Mouse (Mus musculus) liver, embryonic 14 days (tissue): ENCODE results near the gene Wsb2. TPM values are rescaled to one million over a fixed set of nuclear protein-coding genes. Genes with fewer than 3 reads are reported as not detected.

Source experiments
- polyA plus RNA-seq: library from polyadenylated mRNA; depleted of rRNA; stranded (reverse); fragments of >200 nt; gene quantifications from 2 replicates; pipeline ENCODE4 v1.2.3, GENCODE M21; 2012; rRNA removed

Gene Wsb2
- polyA plus RNA-seq: 12.0 and 14.8 TPM in 2 replicates

GRCm38 (mm10) chr5:117357129-117357477 lies at the start of gene Wsb2:
Wsb2 (plus strand) TSS chr5:117357304.

DNA sequence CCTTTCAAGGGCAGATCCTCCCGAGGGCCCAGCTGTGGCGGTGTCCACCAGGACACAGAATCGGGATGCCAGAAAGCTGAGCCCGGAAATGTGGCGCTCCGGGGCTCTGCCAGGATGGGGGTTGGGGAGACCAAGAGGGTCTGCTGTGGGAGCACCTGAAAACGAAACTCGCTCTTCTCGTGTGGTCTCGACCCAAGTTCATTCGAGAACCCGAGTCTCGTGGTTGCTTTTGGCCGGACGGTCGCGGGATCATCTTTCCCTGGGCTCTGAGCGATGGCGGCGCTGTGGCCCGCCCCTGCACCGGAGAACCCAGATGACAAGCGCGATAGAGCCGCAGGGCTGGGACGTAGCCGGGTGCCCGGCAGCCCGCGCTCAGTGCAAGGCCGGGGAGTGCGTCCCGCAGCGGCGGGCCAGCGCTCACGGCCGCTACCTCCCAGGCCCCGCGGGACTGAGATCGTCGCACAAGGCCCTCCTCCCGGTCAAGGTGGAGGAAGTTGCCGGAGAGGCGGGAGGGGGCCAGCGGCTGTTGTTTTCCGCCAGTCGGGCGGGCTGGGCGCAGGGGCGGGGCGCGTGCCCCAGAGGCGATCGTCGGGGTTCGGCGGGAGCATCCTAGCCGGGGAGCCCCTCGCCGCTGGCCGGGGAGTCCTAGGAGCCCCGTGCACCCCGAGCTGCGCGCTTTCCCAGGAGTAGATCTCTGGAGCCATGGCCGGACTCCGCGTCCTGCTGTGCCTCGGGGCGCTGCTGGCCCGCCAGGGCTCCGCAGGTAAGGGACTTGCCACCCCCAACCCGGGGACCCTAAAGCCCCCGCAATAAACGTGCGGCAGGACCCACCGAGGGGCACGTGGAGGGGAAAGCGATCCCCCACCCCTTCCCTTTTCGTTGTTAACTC lies 38.1 kb upstream of the Wsb2 start, which contains the start of gene Vsig10:
Gene Vsig10 (plus strand): TSS at position 343 of the 889 bp plus-strand sequence.

GRCm38 (mm10) chr5:117388877-117389276 lies 31.8 kb downstream of the Wsb2 start, which contains the start of gene Rfc5:
Rfc5 (minus strand) TSS chr5:117389047.

DNA sequence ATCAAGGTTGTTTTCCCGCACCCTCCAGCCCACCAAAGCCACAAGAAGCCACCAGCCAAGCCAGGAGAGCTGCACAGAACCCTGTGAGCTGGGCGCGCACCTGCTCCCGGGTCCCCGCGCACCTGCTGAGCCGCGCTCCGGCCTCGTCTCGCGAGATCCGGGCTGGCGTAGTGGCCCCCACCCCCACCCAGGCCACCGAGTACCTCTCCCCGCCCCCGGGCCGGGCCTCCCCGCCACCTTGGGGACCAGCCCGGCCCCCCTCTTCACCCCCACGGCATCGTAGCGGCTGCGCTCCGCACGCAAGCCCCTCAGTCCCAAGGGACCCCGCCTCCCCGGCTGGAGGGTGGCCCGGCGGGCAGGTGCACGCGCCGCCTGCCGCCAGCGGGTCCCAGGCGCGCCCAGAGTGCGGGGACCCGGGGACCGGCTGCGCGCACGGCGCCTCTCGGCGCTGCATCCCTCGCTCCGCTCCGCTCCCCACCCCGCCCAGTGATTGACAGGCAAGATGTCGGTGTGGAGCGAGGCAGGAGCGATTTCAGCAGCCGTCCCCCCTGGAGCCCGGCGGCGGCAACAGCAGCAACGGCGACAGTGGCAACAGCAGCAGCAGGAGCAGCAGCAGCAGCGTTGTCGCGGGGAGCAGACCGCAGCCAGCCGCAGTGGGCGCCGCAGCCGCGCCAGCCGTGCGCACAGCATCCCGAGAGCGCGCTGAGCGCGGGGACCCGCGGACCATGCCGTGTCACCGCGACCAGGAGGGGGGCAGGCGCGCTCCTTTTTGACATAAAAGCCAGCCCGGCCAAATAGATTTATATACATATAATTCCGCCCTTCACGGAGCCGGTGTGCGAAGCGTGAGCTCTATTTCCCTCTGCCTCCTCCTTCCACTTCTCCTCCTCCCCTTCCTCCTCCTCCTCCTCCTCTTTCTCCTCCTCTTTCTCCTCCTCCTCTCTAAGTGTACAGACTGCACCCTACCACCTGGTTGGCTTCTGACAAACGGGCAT lies 56.7 kb downstream of the Wsb2 start, which contains the start of gene Ksr2:
Gene Ksr2 (plus strand): TSS at position 494 of the 995 bp plus-strand sequence.

Other genes starting within 250 kb of the Wsb2 start
- gene Suds3, start 241.2 kb upstream of the Wsb2 start, polyA plus RNA-seq: 23.0 and 25.8 TPM in 2 replicates
- 18.2 and 19.9 TPM in 2 replicates for gene Taok3, start 237.2 kb upstream of the Wsb2 start, polyA plus RNA-seq
- 142 and 163 TPM in 2 replicates for gene Pebp1, start 69.7 kb upstream of the Wsb2 start, polyA plus RNA-seq
- 0.92 and 1.2 TPM in 2 replicates for gene Vsig10, start 38.2 kb upstream of the Wsb2 start, polyA plus RNA-seq
- 22.4 and 26.6 TPM in 2 replicates for gene Rfc5, start 31.7 kb downstream of the Wsb2 start, polyA plus RNA-seq
- gene Ksr2, start 56.7 kb downstream of the Wsb2 start, polyA plus RNA-seq: 0.02 TPM in 2 replicates